Mouse (Mus musculus) brain, embryonic 14.5 days (tissue): ENCODE measurements around the gene Rpl3l.

Experiments used
- CTCF ChIP-seq: fragments of 200-500 bp; IDR thresholded peaks from 2 replicates; pipeline ENCODE4 v1.5.1; 2012; ENCODE audit warnings: inconsistent platforms, mild to moderate bottlenecking, moderate library complexity, borderline replicate concordance; ENCODE audit not compliant: insufficient read depth, insufficient read length; ENCODE audit errors: extremely low read depth
- POLR2A ChIP-seq: fragments of 200-500 bp; IDR thresholded peaks from 2 replicates; pipeline ENCODE4 v1.6.1; 2012; ENCODE audit warnings: mild to moderate bottlenecking, inconsistent platforms, borderline replicate concordance; ENCODE audit not compliant: poor library complexity, insufficient read depth, insufficient read length, severe bottlenecking; ENCODE audit errors: extremely low read depth

DNA sequence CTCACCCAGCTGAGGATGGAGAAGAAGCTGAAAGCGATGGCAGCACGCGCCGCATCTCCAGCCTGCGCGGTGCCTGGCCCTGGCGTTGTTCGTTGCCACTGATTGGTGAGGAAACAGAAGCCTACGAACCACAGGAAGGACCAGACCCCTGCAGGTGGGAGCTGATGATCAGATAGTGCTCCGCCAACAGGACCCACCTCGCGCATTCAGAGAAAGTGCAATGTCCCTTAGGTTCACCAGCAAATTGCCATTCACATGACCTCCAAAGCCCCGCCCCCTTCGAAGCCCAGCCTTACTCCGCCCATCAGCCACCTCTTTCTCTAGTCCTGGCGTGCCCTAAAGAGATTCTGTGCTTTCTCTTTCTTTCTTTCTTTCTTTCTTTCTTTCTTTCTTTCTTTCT is 41.1 kb upstream of the Rpl3l start:
- no peak for TF ChIP-seq CTCF
- TF ChIP-seq POLR2A = no peak
